Mouse (Mus musculus): Measurements from ENCODE around the gene Crybg2.

GRCm38 (mm10) chr4:134102742-134103119, 42.1 kb downstream of the Crybg2 start:
- no peak for TF ChIP-seq NANOG (IDR thresholded peaks at IDR 0.05; ENCODE audit: borderline replicate concordance, low read length)
- TF ChIP-seq CTCF (conservative IDR thresholded peaks at IDR 0.05; ENCODE audit: low read length), result no peak
